Mouse (Mus musculus): Measurements from ENCODE around the gene Alpk1.

The Alpk1 gene

DNA sequence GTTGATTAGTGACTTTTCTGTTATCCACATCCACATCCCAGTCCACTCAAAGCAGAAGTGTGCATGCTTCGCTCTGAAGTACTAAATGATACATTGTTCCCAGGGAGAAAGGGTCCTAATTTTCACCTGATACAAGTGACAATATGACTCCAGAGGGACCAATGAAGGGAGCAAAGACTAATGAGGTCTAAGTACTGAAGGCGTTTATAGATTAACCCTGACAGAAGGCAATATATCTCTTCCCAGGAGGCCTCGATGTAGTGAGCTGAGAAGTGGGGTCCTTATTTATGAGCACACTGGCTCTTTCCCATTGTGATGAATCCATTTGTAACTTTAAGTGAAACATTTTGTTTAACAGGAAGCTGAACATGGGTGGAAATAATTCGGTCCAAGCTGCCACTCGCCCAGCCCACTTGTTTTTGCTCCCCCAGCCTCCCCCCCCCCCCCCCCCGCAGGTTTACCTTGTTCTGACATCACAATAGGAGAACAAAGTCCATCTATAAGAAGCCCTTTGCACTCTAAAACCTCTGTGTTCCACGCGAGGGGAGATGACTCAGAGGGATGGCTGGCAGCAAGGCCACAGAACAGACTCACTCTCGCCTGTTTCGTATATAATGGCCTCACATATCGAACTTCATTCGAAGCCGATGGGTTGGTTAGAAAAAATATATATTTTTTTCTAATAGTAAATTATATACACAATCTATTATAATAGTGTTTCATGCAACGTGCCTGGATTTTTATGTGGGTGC is 36.5 kb downstream of the Alpk1 start:
- DNase-seq (ENCODE audit: low spot score in 2 of 2): no peak

DNA sequence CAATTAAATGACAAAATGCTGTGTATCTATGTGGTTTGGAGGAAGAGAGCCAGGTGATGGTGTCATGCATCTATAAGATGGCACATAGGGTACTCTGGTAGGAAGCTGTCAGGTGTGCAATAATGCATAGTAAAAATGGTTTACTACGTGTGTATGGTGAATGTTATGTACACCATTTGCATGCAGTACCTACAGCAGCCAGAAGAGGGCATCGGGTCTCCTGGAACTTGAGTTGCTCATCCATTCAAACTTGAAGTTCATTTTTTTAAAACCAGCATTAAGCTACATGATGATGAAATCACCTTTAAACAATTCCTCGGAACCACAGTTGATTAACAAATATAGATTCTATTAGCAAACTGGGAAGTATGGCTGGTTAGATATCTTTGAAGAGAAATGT is 38.9 kb downstream of the Alpk1 start:
- no peak for DNase-seq (ENCODE audit: low spot score in 2 of 2)

DNA sequence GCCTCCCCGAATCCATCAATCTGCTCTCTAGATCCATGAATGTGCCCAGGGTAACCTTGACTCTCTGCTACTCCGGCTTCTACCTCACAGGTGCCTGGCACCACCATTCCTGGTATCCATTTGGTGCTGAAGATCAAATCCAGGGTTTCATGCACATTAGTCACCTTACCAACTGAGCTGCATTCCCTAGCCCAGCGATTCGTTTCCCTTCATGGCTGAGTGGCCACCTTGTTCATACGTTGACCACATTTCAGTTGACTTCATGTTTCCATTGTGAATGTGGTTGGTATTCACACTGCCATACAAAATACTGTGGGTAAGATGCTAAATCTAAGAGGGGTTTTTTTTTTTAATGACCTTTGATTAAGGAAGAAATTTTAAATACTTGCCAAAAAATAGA is 42.5 kb downstream of the Alpk1 start:
- DNase-seq (ENCODE audit: low spot score in 2 of 2): no peak

DNA sequence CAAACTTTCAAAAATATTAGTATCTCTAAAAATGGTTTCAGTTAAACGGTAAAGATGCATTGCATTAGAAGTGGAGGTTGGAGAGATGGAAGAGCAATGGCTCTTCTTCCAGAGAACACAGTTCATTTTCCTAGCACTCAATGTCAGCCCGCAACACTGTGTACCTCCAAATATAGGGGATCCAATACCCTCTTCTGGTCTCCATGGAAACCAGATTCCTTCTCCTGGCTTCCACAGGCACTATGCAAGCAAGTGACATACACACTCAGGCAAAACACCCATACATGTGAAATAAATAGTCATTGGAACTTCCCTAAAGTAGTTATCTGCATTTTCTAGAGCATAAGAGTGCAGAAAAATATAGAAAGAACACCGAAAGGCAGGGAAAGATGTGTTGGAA is 44.9 kb downstream of the Alpk1 start:
- DNase-seq (ENCODE audit: low spot score in 2 of 2): no peak

DNA sequence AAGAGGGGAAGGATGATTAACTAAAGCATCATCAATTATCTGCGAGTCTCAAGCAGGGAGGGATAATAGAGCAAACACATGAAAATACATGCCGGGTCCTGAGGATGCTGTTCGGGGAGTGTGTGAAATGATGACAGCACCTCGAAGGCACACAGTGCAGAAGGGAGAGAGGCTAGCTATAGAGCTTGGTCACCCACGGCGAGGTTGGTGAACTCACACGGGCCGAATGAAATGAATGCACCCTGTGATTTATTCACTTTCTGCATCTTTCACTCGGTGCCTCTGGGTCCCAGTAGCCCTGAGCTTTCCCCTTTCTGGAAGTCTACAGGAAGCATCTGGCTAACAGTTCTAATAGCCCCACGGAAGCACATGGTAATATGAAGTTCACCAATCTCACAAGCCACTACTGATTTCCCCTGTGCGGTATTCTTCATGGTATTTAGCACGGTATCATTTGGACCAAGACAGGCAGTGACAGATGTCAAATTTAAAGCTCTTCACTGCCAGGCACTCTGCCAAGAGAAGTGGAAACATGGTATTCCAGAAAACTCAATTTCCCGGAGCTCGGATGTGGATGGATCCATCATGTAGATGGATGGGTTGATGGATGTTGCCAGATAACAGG is 50.7 kb downstream of the Alpk1 start:
- DNase-seq (ENCODE audit: low spot score in 2 of 2): no peak

DNA sequence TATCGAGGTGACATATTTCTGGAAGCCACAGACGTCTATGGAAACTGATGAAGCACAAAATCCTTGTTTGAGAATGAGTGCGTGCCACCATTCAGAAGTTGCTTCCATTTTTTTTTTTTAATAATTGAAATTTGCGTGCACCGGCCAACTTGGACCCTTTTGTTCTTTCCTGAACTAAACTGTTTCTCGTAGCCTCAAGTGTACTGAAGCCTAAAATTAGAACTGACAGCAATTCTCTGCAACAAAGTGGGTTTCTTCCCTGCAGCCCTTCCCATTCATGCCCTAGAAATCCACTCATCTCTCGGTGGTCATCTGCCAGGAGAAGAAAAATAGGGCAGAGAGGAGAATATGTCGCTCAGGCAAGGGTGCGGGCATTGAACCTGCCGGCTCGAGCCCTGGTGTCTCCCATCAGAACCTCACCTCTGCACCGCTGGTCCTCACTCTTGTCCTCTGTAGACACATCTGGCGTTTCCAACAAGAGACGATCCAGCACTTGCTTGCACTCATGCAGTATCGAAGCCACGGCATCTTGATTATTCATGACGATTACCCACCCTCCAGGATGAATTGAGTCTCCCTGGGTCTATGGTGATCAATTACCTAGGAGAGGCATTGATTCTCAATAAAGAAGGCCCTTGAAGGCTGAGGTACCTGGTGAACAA is 51.3 kb downstream of the Alpk1 start:
- DNase-seq (ENCODE audit: low spot score in 2 of 2): no peak

DNA sequence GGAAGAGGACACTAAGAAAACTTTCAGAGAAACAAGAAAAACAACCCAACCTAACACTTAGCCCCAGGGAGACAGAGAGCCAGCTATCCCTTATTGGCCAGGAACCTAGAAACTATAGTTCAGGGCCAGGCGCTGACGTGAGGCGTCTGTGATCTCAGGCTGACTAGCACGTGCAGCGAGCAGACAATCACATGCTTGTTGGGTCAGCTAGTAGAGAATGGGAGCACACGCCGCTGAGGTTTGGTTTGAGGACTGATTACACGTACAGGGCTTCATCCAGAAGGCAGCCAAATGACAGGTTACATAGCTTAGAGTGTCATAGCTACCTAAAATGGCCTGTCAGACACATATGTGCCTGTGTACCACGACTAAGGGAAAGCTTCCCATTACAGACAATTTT is 52.3 kb downstream of the Alpk1 start:
- DNase-seq (ENCODE audit: low spot score in 2 of 2): no peak

DNA sequence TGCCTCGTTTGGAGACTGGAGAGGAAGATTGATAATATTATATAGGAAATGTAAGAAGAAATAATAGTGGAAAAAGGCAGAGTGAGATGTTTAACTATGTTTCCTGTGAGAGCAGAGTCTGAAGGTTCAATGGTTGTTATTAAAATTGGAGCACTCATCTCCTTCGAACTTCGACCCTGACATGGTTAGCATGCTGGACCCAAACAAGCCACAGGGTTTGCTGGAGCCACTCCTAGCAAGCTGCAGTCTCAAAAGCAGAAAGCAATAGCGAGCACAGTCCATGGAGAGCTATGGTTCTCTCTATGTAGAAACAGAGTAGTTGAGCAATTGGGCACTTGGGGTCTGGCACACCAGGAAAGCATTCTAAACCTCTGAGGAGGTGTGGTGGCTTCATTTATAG is 59.4 kb downstream of the Alpk1 start:
- no peak for DNase-seq (ENCODE audit: low spot score in 2 of 2)

DNA sequence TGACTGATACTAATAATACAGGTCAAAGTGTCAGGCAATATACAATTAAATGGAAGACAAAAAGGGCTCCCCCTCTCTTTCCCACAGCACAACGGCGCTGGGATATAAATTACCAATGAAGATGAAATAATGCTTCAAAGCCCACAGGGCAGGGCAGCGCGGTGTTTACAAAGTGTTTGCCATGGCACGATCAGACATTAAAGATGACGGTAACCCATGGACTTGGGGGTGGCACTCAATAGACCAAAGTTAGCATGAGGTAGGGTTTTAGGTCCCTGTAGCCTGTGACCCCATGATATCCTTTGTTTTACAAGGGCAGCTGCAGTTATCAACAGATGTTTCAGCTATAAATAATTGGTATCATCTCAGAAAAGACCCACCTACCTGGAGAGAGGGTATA is 60.3 kb downstream of the Alpk1 start:
- no peak for DNase-seq (ENCODE audit: low spot score in 2 of 2)

DNA sequence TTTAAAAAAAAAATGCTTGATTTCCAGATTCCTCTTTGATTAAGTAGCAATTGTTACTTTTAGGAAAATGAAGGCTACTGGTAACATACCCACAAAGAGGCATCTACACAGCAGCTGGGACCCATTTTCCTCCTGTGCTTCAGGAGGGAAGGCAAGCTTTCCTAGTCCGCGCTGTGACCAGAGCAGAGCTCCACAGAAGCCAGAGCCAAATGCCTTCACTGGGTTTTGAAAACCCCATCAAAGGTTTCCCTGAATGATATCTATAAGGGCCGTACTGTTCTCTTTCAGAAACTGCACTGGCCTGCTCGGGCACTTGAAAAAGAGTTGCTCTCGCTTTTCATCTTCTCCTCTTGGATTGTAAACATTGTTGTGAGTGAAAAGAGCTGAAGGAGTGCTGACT is 60.7 kb downstream of the Alpk1 start:
- no peak for DNase-seq (ENCODE audit: low spot score in 2 of 2)

DNA sequence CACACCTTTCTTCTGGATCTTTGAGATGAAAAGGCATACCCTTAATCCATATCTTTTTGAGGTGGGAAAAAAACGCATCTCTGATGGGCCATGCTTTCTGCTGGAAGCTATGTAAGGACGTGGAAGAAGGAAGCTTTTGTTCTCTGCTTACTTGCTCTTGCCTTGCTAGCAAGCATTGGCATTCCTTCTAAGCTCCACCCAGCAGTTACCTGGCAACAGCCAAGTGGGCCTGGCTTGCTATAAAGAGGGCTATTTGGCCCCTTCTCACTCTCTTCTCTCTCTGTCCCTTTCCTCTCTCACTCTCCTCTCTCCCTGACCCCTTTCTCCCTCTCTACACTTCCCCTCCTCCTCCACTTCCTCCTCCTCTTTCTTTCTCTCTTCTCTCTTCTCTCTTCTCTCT is 63.6 kb downstream of the Alpk1 start:
- no peak for DNase-seq (ENCODE audit: low spot score in 2 of 2)

DNA sequence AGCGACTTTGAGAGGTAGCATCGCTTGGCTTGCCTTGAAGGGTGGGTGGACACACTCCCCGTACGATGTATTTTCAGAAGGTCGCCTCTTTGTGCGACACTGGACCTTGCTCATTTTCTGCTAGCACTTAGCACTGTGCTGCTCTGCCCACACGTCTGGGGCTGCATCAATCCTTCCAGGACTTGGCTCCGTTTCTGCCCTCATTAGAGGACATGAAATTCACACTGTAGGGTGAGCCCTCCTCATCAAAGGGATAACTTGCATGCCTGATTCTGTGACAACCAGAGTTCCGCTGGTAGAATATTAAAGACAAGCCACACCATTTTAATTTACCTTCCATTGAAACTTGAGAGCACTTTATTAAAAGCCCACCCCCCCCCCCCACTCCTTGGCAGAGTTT is 67.2 kb downstream of the Alpk1 start:
- DNase-seq (ENCODE audit: low spot score in 2 of 2): no peak

DNA sequence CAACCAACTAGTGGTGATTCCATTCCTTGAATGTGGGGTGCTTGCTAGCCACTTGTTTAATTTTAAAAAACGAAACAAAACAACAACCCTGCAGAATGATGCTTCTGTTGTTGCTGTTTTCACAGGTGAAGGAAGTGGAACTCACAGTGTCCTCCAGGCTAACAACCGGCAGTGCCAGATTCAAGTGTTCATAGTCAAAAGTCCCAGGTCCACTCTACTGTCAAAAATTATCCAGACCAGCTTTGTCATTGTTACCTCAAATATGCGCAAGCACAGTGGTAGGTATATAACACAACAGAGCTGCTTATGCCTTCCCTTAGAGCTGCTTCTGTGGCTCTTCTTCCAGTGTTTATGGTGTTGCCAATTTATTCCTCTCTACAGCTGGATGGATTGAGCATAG is 68.8 kb downstream of the Alpk1 start:
- no peak for DNase-seq (ENCODE audit: low spot score in 2 of 2)

DNA sequence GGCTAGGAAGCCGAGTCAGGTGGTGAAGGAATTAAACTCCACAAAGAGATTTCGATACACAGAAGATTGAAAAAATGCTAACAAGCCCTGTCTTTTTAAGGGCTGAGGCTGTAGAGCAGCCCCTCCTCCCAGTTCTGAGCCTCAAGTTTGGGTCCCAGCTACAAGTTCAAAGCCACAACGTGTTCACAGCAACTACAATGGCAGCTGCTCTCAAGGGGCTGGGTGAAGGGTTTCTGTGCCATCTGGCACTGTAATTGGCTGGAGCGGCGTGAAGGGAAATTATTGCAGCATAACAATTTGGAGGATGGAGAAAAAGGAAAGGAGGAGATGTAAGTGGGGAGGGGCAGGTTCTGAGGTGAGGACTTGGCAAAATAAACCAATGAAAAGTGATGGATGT is 73.2 kb downstream of the Alpk1 start:
- DNase-seq (ENCODE audit: low spot score in 2 of 2): no peak

DNA sequence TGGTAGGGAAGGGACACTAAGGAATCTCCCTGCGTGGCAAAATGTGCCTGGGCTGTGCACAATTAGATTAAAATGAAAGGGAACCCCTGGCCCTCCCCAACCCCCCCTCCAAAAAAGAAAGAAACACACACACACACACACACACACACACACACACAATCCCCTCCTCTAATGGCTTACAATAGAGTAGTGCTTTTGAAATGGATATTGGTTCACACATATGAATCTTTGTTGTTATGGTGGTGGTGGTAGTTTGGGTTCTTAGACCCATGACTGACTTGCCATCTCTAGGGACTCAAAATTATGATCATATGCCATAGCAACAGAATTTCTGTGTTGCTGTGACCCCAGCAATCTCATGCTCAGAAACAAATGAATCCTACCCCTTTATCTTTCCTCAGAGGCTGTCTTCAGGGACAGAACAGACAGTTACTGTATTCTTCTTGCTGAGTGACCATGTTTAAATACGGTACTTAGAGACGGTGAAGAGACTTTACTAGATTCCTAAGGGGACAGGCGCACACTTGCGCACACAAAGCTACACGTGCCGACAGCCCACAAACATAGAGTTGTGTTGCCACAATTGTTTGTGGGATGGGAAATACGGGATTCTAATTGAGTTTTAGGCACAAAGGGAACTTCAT is 73.8 kb downstream of the Alpk1 start:
- DNase-seq (ENCODE audit: low spot score in 2 of 2): no peak

DNA sequence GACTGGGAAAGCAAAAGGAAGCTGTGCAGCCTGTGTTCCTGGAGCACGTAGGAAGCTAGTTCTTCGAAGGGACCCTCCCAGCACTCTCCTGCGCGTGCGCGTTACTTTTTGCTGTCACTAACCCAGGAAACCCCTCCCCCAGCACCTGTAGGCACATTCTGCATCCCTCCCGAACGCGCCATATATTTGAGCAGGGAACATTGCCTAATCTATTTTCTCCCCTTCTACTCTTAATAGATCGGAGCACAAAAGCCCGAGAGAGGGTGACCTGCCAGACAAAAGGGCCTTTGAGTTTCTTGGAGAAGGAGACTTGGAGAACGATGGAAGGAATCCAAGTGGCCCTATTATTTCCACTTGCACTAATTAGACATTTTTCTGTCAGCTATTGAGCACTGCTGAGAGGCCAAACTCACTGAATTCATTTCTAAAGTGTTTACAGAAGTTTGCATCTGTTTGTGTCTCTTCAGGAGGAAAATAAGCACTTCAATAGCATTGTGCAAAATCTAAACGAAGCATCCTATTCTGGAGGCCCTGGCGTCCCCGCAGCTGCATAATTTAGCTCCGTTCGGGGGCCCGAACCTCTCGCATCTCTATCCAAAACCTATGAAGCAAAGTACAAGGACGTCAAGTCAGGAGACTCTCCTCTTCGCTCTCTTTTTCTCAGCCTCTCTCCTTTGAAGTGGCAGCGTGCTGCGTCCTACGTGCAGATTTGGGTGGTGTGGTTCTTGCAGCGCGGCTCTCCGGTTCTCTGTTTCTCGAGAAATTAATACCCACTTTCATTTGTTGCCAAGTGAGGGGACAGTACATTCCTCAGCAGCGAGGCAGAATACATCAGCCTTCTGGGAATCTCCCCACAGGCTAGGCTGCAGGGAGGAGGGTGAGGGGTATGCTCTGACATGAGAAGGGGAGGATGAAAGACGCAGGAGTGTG is 74.5 kb downstream of the Alpk1 start:
- no peak for DNase-seq (ENCODE audit: low spot score in 2 of 2)

DNA sequence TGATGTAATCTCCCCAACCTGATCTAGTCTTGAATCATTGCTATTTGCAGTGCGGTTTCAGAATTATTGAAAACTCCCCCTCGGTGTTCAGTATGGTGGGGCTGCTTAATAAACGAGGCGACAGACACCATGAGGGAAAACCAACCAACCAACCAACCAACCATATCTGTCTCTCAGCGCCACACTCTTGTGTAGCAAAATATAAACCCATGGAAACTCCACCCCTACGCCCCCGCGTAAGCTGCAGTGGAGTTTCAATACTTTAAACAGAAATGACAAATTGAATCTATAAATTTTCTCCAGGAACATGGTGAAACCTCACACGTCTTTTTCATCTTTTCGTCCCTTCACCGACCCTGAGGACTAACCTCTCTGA is 75.2 kb downstream of the Alpk1 start:
- DNase-seq (ENCODE audit: low spot score in 2 of 2): no peak

DNA sequence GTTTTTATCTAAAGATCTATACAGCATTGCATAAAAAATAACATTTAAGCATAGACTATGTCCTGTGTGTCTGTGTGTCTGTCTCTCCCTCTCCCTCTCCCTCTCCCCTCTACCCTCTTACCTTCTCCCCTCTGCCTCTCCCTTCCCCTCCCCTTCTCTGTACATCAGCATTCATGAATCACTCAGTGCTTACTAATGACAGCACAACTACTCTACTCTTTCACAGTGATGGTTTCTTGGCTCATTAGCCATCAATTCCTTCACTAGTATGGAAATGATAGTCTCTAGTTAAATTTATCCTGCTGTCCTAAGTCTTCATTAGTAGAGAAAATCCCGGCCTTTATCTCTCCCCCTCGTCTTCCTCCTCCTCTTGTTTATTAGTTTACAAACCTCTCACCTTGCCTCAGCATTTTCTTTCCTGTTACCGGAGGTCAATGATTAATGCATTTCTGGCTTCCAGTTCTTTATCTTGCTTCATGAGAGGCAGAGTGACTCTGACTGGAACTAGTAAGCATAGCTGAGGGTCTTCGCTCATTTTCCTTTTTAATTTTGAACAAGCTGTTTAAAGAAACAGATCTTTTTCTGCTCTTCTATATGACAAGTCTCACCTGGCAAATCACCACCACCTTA is 79.0 kb downstream of the Alpk1 start:
- no peak for DNase-seq (ENCODE audit: low spot score in 2 of 2)

DNA sequence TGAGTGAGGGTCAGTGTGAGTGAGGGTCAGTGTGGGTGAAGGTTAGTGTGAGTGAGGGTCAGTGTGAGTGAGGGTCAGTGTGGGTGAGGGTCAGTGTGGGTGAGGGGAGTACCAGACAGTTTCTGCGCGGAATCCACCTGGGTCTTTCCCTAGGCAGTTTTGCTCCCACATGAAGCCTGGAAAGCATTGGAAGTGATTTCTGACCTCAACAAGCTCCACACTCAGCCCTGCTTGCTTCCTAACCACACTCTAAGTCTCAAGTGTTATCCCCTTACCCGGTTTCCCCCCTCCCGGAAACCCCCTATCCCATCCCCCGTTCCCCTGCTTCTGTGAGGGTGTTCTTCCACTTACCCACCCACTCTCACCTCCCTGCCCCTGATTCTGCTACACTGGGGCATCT is 81.7 kb downstream of the Alpk1 start:
- no peak for DNase-seq (ENCODE audit: low spot score in 2 of 2)

DNA sequence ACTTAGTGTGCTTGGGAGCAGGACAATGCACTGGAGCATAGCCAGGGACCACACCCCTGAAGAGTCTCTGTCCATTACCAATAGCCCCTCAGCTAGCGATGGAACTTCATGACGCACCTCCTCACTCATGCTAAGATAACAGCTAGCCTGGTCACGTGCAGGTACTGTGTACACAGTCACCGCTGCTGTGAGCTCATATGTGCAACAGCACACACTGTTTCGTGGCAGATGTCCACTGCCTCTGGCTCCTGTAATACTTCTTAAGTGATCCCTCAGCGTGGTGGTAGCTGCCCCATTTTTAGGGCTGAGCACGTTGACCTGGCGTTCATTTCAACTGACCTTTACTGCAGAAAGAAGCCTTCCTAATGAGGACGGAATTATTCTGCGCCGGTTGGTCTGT is 83.8 kb downstream of the Alpk1 start:
- no peak for DNase-seq (ENCODE audit: low spot score in 2 of 2)
